ENCODE assay signal across 23 mouse cellular contexts in genomic region chr12:13080791-13081190, GRCm38 (mm10).
"Had no signal": no experiment of that assay in that cellular context is flagged by ENCODE, and none has a peak within 500 bp of the region (broad histone marks: within the 10 kb centered on the region; RNA-seq: fewer than 3 reads in every experiment).

No protein-coding gene starts in this region.

- H3K27ac ChIP-seq: limb, embryonic 15.5 days; liver, embryonic 14.5 days; midbrain, embryonic 10.5 days; midbrain, embryonic 15.5 days; neural tube, embryonic 12.5 days; neural tube, embryonic 15.5 days; stomach, postnatal 0 days had no signal

- H3K27me3 ChIP-seq: midbrain, embryonic 15.5 days; neural tube, embryonic 12.5 days; neural tube, embryonic 15.5 days had no signal

- H3K9ac ChIP-seq: limb, embryonic 15.5 days; liver, embryonic 14.5 days; liver, postnatal 0 days; lung, embryonic 14.5 days; midbrain, embryonic 15.5 days; neural tube, embryonic 12.5 days; neural tube, embryonic 15.5 days had no signal

- H3K36me3 ChIP-seq: limb, embryonic 15.5 days; midbrain, embryonic 10.5 days; midbrain, embryonic 15.5 days; neural tube, embryonic 12.5 days; neural tube, embryonic 15.5 days had no signal

- ATAC-seq: liver, postnatal 0 days; midbrain, embryonic 15.5 days had no signal

- H3K4me1 ChIP-seq: megakaryocyte, embryonic 14.5 days; midbrain, embryonic 10.5 days; midbrain, embryonic 15.5 days; neural tube, embryonic 15.5 days had no signal

- H3K4me2 ChIP-seq: limb, embryonic 15.5 days; liver, embryonic 11.5 days; lung, embryonic 14.5 days; midbrain, embryonic 15.5 days; neural tube, embryonic 12.5 days; neural tube, embryonic 15.5 days had no signal

- H3K4me3 ChIP-seq: limb, embryonic 15.5 days; megakaryocyte, embryonic 14.5 days; midbrain, embryonic 10.5 days; midbrain, embryonic 15.5 days; neural tube, embryonic 12.5 days; neural tube, embryonic 15.5 days had no signal

- H3K9me3 ChIP-seq: limb, embryonic 15.5 days; midbrain, embryonic 10.5 days; midbrain, embryonic 15.5 days; neural tube, embryonic 12.5 days; neural tube, embryonic 15.5 days had no signal

- DNase-seq: kidney, adult 9 months; kidney, postnatal 14 days; kidney, postnatal 4 days; left cerebral cortex, postnatal 4 days; liver, postnatal 0 days; lung, embryonic 14.5 days; lung, postnatal 10 days; lung, postnatal 36 days; right cerebral cortex, adult 18-20 months; right cerebral cortex, postnatal 14 days; right cerebral cortex, postnatal 4 days; thymus, adult 2 months; thymus, postnatal 14 days; thymus, postnatal 4 days had no signal
